Mouse (Mus musculus) embryo, embryonic 10.5 days (tissue): ENCODE measurements around the gene Gpr146.
A peak's percentile ranks its signal among the peaks of the same experiment; 100 is the strongest.

Experiments
- DNase-seq: peaks from one replicate; pipeline ENCODE4 v3.0.0-alpha.2; 2015; ENCODE audit warnings: low spot score

Gpr146 gene

GRCm38 (mm10) chr5:139358653-139359052, 18.8 kb upstream of the Gpr146 start:
- DNase-seq, result peak; percentile 62

- no peak for DNase-seq
Observed at GRCm38 (mm10) chr5:139359244-139359643, 18.3 kb upstream of the Gpr146 start.

- no peak for DNase-seq
Observed at GRCm38 (mm10) chr5:139363858-139364257, 13.6 kb upstream of the Gpr146 start.

- peak; percentile 93 for DNase-seq
Observed at GRCm38 (mm10) chr5:139364260-139364910, 13.1 kb upstream of the Gpr146 start.

GRCm38 (mm10) chr5:139364911-139365571, 12.5 kb upstream of the Gpr146 start:
- DNase-seq, result no peak

- no peak for DNase-seq
Observed at GRCm38 (mm10) chr5:139365827-139366226, 11.7 kb upstream of the Gpr146 start.

GRCm38 (mm10) chr5:139366484-139366883, 11.0 kb upstream of the Gpr146 start:
- no peak for DNase-seq

GRCm38 (mm10) chr5:139367884-139368458, 9.5 kb upstream of the Gpr146 start:
- DNase-seq, result no peak

- no peak for DNase-seq
Observed at GRCm38 (mm10) chr5:139368638-139369320, 8.7 kb upstream of the Gpr146 start.

GRCm38 (mm10) chr5:139370336-139370735, 7.2 kb upstream of the Gpr146 start:
- no peak for DNase-seq

GRCm38 (mm10) chr5:139371118-139371517, 6.4 kb upstream of the Gpr146 start:
- no peak for DNase-seq

- DNase-seq, result peak; percentile 95
Observed at GRCm38 (mm10) chr5:139371631-139372401, 5.7 kb upstream of the Gpr146 start.

- no peak for DNase-seq
Observed at GRCm38 (mm10) chr5:139373126-139373525, 4.4 kb upstream of the Gpr146 start.

- DNase-seq, result no peak
Observed at GRCm38 (mm10) chr5:139373889-139374444, 3.5 kb upstream of the Gpr146 start.

GRCm38 (mm10) chr5:139374841-139375240, 2.7 kb upstream of the Gpr146 start:
- DNase-seq, result no peak

- DNase-seq, result no peak
Observed at GRCm38 (mm10) chr5:139378271-139378556, 717 bp downstream of the Gpr146 start.

GRCm38 (mm10) chr5:139378986-139379629, 1.6 kb downstream of the Gpr146 start:
- DNase-seq, result peak; percentile 53

- DNase-seq, result no peak
Observed at GRCm38 (mm10) chr5:139379771-139380384, 2.4 kb downstream of the Gpr146 start.

- peak; percentile 95 for DNase-seq
Observed at GRCm38 (mm10) chr5:139380385-139381248, 3.1 kb downstream of the Gpr146 start.
